Mouse (Mus musculus) adrenal gland, postnatal 4 days (tissue): Measurements from ENCODE around the gene Vdac1. TPM values are rescaled to one million over a fixed set of nuclear protein-coding genes. Genes with fewer than 3 reads are reported as not detected.

Experiments
- DNase-seq, 2 experiments: peaks; one replicate each; pipeline ENCODE4 v3.0.0; 2021 to 2022; ENCODE audit warnings: low spot score in 2 of 2, mixed read lengths in 2 of 2
- total RNA-seq, 2 experiments: library from RNA; stranded (reverse); gene quantifications; 2 replicates each; pipeline ENCODE4 v1.2.3; 2021

Gene Vdac1
- total RNA-seq, 2 experiments from 2014 or later: 323 to 340 TPM

DNA sequence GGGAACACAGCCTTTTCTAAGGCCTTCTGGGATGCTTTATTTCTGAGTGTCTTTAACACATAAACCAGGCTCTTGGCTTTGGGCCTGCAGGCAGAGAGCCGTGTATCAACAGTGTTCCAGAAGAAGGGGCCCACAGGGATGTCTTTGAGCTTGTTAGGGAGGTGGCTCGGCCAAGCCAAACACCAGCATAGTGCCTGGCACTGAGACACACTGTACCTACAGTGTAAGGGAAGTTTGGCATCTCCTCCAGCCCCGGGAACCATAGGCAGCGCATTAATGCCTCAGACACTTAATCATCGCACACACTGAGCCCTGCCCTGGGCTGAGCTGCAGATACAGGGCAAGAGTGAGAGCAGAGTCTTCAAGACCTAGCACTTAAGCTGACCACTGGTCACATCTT is 57.7 kb downstream of the Vdac1 start:
- DNase-seq: no peak

DNA sequence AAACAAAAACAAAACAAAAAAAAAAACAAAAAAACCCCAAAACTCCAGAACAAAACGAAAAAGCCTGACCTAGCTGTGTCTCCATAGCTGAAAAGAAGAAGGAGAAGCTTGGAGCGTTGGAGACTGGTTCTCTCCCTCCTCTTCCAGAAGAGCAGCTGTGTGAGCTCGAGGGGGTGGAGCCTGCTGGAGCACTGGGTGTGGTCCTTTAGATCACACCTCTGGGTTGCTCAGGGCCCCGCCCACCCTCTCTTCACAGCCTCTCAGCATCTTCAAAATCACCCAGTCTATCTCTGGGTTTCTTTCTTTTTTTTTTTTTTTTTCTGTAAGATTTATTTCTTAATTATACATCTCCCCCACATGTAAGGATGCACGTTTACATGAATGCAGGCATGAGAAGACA is 58.6 kb downstream of the Vdac1 start:
- DNase-seq: no peak

DNA sequence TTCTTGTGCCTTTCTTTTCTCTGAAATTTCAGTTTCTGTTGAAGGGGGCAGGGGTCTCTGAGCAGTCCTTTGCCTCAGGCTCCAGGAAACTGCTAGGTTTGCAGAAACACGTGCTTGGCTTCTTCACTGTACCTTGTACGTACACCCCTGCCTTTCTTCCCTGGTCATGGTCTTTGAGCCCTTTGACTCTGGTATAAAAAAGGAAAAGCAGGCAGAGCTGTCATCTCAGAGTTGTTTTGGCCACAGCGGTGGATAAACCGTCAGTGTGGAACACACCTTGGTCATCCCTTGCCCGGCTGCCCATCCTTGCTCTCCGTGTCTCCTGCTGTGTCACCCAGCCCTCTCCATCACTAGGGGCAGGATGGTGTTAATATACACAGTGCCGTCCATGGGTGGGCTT is 59.2 kb downstream of the Vdac1 start:
- no peak for DNase-seq

DNA sequence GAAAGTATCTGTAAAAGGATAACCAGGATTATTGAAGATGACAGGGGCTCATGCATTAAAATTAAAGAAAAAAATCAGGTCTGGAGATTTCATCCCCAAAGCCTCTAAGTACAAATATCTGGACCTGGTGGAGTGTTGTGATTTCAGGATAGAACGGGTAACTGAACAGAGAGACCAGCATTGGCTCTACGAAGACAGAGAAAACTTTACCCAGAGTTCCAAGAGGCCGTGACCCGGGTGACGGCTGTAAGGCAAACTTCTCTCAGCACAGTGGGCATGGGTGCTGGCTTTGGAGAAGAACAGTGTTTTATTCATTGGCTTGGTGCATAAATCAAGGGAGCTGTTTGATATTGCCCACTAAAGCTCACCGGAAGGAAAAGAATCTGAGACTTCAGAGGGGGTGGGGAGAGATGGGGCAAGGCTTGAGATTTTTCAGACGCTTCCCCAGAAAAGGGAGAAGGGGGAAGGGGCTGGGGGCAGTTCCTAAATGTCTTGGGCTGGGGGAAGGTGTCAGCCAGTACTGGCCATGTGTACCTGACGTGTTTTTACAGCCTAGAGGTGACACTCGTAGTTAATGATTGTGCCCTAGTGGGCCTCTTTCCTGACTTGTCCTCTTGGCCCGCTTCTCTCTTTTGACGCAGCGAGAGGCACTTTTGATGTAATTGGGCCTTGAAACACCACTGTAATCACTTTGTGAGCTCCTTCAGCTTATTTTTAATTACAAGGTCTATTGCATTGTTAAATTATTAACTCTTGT is 59.8 kb downstream of the Vdac1 start:
- no peak for DNase-seq

DNA sequence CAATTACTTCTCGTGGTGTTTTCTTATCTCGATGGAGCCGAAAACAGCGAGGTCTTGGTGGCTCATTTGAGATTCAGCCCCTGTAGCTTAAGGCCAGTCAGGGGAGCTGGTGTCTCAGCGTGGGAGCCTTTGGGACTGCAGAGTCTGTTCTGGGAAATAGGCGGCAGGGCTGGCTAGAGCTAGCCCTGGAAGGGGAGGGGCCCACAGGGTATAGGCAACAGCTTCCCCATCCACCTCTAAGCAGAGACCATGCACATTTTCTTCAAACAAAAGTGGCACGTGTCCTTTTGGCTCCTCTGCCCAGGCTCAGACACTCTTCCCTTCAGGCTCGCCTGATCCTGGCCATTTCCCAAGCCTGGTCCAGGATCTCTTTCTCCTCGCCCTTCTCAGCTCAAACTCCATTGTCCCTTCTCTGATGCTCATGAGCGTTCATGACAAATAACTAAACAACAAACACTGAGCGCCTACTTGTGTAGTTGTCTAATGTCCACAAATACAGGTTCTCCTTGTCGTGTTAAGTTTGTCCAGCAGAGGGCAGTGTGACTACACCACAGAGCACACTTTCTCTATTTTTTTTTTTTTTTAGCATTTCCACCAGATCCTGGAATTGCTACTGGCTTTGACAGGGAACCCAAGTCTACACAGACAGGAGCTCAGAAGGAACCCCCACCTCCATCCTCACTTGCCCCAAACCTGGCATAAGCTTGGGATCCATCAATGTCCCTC is 60.6 kb downstream of the Vdac1 start:
- DNase-seq: peak in 1 of 2 experiments; percentile 54

DNA sequence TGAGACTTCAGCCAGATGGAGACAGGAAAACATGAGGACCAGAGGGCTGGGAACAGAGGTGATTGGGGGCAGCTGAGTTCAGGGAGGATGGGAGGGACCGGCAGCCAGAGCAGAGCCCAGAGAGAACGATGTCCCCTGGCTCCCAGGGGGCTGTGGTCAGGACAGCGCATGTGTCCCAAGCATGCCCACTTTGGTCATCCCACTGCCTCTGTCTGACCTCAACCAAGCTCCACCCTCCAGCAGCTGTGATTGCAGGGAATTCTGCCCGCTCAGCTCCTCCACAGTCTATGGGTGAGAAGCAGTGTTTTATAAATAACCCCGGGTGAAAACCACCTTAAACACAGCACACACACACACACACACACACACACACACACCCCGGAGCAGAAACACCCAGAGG is 68.8 kb downstream of the Vdac1 start:
- no peak for DNase-seq

- DNase-seq: no peak
These were observed 70.9 kb downstream of the Vdac1 start for GRCm38 (mm10) chr11:52431594-52431993.

- DNase-seq: no peak
These were observed 71.5 kb downstream of the Vdac1 start for GRCm38 (mm10) chr11:52432148-52432547.

DNA sequence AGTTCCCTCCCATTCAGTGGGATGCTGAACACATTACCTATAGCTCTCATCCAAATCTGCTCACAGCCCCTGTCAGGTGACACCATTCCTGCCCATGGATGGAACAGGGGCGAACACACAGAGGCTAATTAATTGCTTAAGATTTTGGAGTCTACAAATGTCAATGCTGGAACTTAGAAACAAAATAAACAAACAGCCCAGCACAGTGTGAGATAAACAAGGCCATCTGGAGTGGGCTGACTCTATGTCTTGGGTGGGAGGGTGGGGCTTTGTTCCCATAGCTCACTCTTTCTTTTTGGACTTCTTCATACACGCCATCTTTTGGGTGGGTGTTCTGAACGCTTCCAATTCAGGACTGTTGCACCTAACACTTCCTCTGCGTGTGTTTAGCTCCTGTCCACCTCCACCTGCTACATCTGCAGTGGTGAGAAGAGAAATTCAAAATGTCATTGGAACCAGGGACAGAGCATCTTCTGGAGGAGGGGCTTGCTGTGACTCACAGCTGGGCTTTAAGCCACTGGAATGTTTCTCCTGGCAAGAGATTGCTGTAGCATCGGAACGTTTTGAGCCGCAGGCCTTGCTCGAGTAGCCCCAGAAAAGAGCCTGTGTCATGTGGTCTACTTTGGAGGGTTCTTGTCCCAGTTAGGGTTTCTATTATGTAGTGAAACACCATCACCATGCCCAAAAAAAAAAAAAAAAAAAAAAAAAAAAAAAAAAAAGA is 72.6 kb downstream of the Vdac1 start:
- no peak for DNase-seq

DNA sequence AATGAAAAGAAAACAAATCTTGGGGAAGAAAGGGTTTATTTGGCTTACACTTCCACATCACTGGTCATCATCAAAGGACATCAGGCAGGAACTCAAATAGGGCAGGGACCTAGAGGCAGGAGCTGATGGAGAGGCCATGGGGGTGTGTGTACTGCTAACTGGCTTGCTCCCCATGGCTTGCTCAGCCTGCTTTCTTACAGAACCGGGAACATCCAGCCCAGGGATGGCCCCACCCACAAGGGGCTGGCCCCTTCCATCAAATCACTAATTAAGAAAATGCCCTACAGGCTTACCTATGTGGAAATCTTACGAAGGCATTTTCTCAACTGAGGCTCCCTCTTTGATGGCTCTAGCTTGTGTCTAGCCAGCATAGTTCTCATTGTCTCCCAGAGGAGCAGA is 73.1 kb downstream of the Vdac1 start:
- no peak for DNase-seq

DNA sequence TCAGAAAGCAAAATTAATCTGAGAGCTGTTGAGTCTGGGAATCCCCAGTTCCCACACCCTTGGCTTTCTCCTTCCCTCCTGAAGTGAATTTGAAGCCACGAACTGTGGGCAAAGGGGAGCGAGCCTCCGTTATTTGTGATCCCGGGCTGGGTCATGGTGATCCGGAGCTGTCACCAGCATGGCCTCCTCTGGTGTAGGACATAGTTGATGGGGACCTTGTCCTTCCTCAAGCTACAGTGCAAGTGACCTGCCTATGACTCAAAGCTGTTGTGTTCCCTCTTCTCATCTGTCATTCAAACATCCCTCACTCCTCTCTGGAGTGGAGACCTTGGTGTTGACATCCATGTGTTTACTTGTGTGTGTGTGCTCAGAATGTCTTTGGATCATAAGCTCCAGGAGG is 74.8 kb downstream of the Vdac1 start:
- no peak for DNase-seq

GRCm38 (mm10) chr11:52437123-52437522 is 76.5 kb downstream of the Vdac1 start:
- no peak for DNase-seq

Other genes with a start within 250 kb of the Vdac1 start
- not detected for gene Olfr1373, start 215.3 kb upstream of the Vdac1 start, total RNA-seq
- gene Olfr1371, start 146.9 kb upstream of the Vdac1 start, total RNA-seq: not detected
- gene Skp1a, start 128.9 kb upstream of the Vdac1 start, total RNA-seq: 100 to 1,000 TPM; 362 to 376 TPM
- gene Tcf7, start 77.8 kb upstream of the Vdac1 start, total RNA-seq: 10 to 100 TPM; 66.8 to 71.8 TPM
- 100 to 1,000 TPM; 181 to 192 TPM for gene 9530068E07Rik, start 35.6 kb downstream of the Vdac1 start, total RNA-seq